Mouse (Mus musculus) right cerebral cortex, postnatal 25 days (tissue): ENCODE results near the gene Slain1.

Experiments used
- DNase-seq: peaks from one replicate; pipeline ENCODE4 v3.0.0; 2022

Gene Slain1

GRCm38 (mm10) chr14:103649896-103650334, at the start of gene Slain1:
Gene Slain1 (plus strand): TSS chr14:103650228.
- peak; percentile 91 for DNase-seq

GRCm38 (mm10) chr14:103608063-103608462, 42.0 kb upstream of the Slain1 start:
- no peak for DNase-seq

GRCm38 (mm10) chr14:103613573-103614271, 36.3 kb upstream of the Slain1 start:
- no peak for DNase-seq

GRCm38 (mm10) chr14:103614272-103614587, 35.8 kb upstream of the Slain1 start:
- no peak for DNase-seq

GRCm38 (mm10) chr14:103619756-103620155, 30.3 kb upstream of the Slain1 start:
- DNase-seq = no peak

- DNase-seq = no peak
These were observed 28.8 kb upstream of the Slain1 start for GRCm38 (mm10) chr14:103621207-103621606.

GRCm38 (mm10) chr14:103626100-103626499, 23.9 kb upstream of the Slain1 start:
- DNase-seq = no peak

GRCm38 (mm10) chr14:103629639-103630364, 20.2 kb upstream of the Slain1 start:
- no peak for DNase-seq

- peak; percentile 76 for DNase-seq
These were observed 19.5 kb upstream of the Slain1 start for GRCm38 (mm10) chr14:103630545-103630944.

- DNase-seq = no peak
These were observed 6.1 kb upstream of the Slain1 start for GRCm38 (mm10) chr14:103643933-103644332.

GRCm38 (mm10) chr14:103647981-103648380, 2.0 kb upstream of the Slain1 start:
- no peak for DNase-seq

GRCm38 (mm10) chr14:103648623-103649255, 1.3 kb upstream of the Slain1 start:
- DNase-seq = no peak

- no peak for DNase-seq
These were observed 726 bp upstream of the Slain1 start for GRCm38 (mm10) chr14:103649302-103649701.

GRCm38 (mm10) chr14:103650413-103651101, 529 bp downstream of the Slain1 start:
- peak; percentile 78 for DNase-seq

GRCm38 (mm10) chr14:103651106-103651505, 1.1 kb downstream of the Slain1 start:
- no peak for DNase-seq

GRCm38 (mm10) chr14:103651562-103651961, 1.5 kb downstream of the Slain1 start:
- no peak for DNase-seq

- no peak for DNase-seq
These were observed 2.5 kb downstream of the Slain1 start for GRCm38 (mm10) chr14:103652524-103652923.

GRCm38 (mm10) chr14:103653800-103654199, 3.8 kb downstream of the Slain1 start:
- no peak for DNase-seq

GRCm38 (mm10) chr14:103655448-103655847, 5.4 kb downstream of the Slain1 start:
- DNase-seq = no peak

- DNase-seq = no peak
These were observed 7.8 kb downstream of the Slain1 start for GRCm38 (mm10) chr14:103657876-103658275.

- peak; percentile 69 for DNase-seq
These were observed 13.0 kb downstream of the Slain1 start for GRCm38 (mm10) chr14:103663026-103663425.

GRCm38 (mm10) chr14:103664391-103664790, 14.4 kb downstream of the Slain1 start:
- no peak for DNase-seq

- DNase-seq = no peak
These were observed 16.4 kb downstream of the Slain1 start for GRCm38 (mm10) chr14:103666347-103666954.
